Mouse (Mus musculus) lung, embryonic 16.5 days (tissue): ENCODE data around the gene Arnt2. TPM values are rescaled to one million over a fixed set of nuclear protein-coding genes. Genes with fewer than 3 reads are reported as not detected.
A peak's percentile ranks its signal among the peaks of the same experiment; 100 is the strongest.

ENCODE experiments used
- ATAC-seq: fragments of 200-750 bp; cut with Nextera tagmentation; 2 replicates; pipeline ENCODE4 v1.8.0; 2017; ENCODE audit warnings: low read depth, mild to moderate bottlenecking, moderate library complexity
- H3K27ac ChIP-seq: fragments of 300-500 bp; sonication (generic); 2 replicates; pipeline ENCODE4 v1.5.1; 2014; ENCODE audit warnings: mild to moderate bottlenecking, control low read depth, low read length
- H3K27me3 ChIP-seq: fragments of 300-500 bp; sonication (generic); 2 replicates; pipeline ENCODE4 v1.6.1; 2014; ENCODE audit warnings: low read depth, low read length, mixed read lengths; ENCODE audit not compliant: control insufficient read depth, insufficient read depth
- H3K36me3 ChIP-seq: fragments of 300-500 bp; sonication (generic); 2 replicates; pipeline ENCODE4 v1.6.1; 2014; ENCODE audit warnings: low read length; ENCODE audit not compliant: control insufficient read depth, insufficient read depth
- H3K4me1 ChIP-seq: fragments of 300-500 bp; sonication (generic); replicated peaks from 2 replicates; pipeline ENCODE4 v1.6.1; 2014; ENCODE audit warnings: low read length, mixed read lengths; ENCODE audit not compliant: control insufficient read depth, insufficient read depth
- H3K4me2 ChIP-seq: fragments of 300-500 bp; sonication (generic); 2 replicates; pipeline ENCODE4 v1.6.1; 2014; ENCODE audit warnings: low read depth, low read length, control low read depth
- H3K4me3 ChIP-seq: fragments of 300-500 bp; sonication (generic); 2 replicates; pipeline ENCODE4 v1.5.1; 2014; ENCODE audit warnings: mild to moderate bottlenecking, low read length, control low read depth
- H3K9ac ChIP-seq: fragments of 300-500 bp; sonication (generic); 2 replicates; pipeline ENCODE4 v1.6.1; 2014; ENCODE audit warnings: low read length, control low read depth
- H3K9me3 ChIP-seq: fragments of 300-500 bp; sonication (generic); 2 replicates; pipeline ENCODE4 v1.6.1; 2016; ENCODE audit warnings: low read length; ENCODE audit not compliant: control insufficient read depth
- WGBS: fragments of 180-500 bp; shearing (Covaris S2); extraction: QIAGEN DNeasy Blood & Tissue Kit; methylation state at CpG from one replicate; pipeline ENCODE4 v1.1.7; 2014; 5-methylcytosine and 5-hydroxymethylcytosine counted together
- polyA plus RNA-seq: library from polyadenylated mRNA; unstranded; fragments of >200 nt; fragmentation: Nextera tagmentation; extraction: Ambion mirVana; gene quantifications from 2 replicates; pipeline ENCODE4 v1.2.1, GENCODE M21; 2015

Gene Arnt2
- 5.6 and 7.3 TPM in 2 replicates for polyA plus RNA-seq

- WGBS = 1% methylated on average over 56 of the region's 69 CpGs
- ATAC-seq = peak; percentile 83
- Histone ChIP-seq H3K27me3 (no peaks in the 10 kb centered on the region), H3K9me3 (no peaks in the 10 kb centered on the region), H3K36me3 (no peaks in the 10 kb centered on the region), H3K4me2 (peak within 1 kb of the TSS; percentile 90), H3K27ac (peak within 1 kb of the TSS; percentile 75), H3K4me3 (peak within 1 kb of the TSS; percentile 75), H3K4me1 (peaks cover 14% of the 10 kb centered on the region), H3K9ac (peak within 1 kb of the TSS; percentile 85)
Measured at GRCm38 (mm10) chr7:84409896-84410521, at the start of gene Arnt2. Arnt2 (minus strand) TSS chr7:84410176.

- no peak overlapping the region for H3K9ac ChIP-seq
- no peaks in the 10 kb centered on the region for H3K27me3 ChIP-seq
- H3K9me3 ChIP-seq = no peaks in the 10 kb centered on the region
- H3K36me3 ChIP-seq = no peaks in the 10 kb centered on the region
- no peak for ATAC-seq
- H3K27ac ChIP-seq = no peak overlapping the region
- H3K4me3 ChIP-seq = no peak overlapping the region
- 0 out of 2 replicates have a peak, but pooled peaks cover 7% of the 10 kb centered on the region for H3K4me1 ChIP-seq
- H3K4me2 ChIP-seq = no peak overlapping the region
Measured at GRCm38 (mm10) chr7:84451681-84452080, 41.7 kb upstream of the Arnt2 start.

DNA sequence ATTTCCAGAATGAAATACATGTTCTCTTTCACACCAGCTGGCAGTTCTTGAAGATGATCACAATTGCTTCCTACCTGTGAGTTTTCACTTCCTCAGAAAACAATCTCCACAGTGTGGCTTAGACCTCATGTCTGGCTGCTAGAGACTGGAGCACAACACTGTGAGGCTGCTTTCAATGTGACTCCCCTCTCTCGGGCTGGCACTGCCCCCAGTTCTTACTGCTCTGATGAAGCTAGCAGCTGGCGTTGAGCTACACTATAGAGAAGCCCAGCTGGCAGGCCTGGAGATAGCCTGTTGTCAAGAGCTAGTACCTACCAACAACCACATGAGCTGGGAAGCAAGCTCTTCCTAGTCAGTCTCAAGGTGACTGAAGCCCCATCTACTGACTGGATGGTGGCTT, 39.1 kb upstream of the Arnt2 start:
- WGBS = 43% methylated on average over 2 of the region's 2 CpGs
- Histone ChIP-seq H3K4me2 (no peak overlapping the region), H3K9me3 (no peaks in the 10 kb centered on the region), H3K27me3 (no peaks in the 10 kb centered on the region), H3K36me3 (no peaks in the 10 kb centered on the region), H3K4me1 (0 out of 2 replicates have a peak, but pooled peaks cover 7% of the 10 kb centered on the region), H3K27ac (peak overlapping the region; percentile 13), H3K4me3 (no peak overlapping the region), H3K9ac (no peak overlapping the region)
- no peak; the same call in 1 of the 2 replicates for ATAC-seq

- Histone ChIP-seq H3K36me3 (no peaks in the 10 kb centered on the region), H3K4me1 (0 out of 2 replicates have a peak, but pooled peaks cover 7% of the 10 kb centered on the region), H3K27me3 (no peaks in the 10 kb centered on the region), H3K4me3 (no peak overlapping the region), H3K4me2 (no peak overlapping the region), H3K27ac (peak overlapping the region; percentile 85), H3K9me3 (no peaks in the 10 kb centered on the region), H3K9ac (no peak overlapping the region)
- ATAC-seq = no peak
Measured at GRCm38 (mm10) chr7:84448512-84448911, 38.5 kb upstream of the Arnt2 start.

GRCm38 (mm10) chr7:84447740-84448435, 37.9 kb upstream of the Arnt2 start:
- Histone ChIP-seq H3K27ac (peak overlapping the region; percentile 82), H3K9me3 (no peaks in the 10 kb centered on the region), H3K4me2 (no peak overlapping the region), H3K4me1 (peaks cover 7% of the 10 kb centered on the region; the same call in 1 of the 2 replicates), H3K27me3 (no peaks in the 10 kb centered on the region), H3K9ac (no peak overlapping the region), H3K4me3 (no peak overlapping the region), H3K36me3 (no peaks in the 10 kb centered on the region)
- peak; percentile 86 for ATAC-seq
- 56% methylated on average over 5 of the region's 5 CpGs for WGBS

DNA sequence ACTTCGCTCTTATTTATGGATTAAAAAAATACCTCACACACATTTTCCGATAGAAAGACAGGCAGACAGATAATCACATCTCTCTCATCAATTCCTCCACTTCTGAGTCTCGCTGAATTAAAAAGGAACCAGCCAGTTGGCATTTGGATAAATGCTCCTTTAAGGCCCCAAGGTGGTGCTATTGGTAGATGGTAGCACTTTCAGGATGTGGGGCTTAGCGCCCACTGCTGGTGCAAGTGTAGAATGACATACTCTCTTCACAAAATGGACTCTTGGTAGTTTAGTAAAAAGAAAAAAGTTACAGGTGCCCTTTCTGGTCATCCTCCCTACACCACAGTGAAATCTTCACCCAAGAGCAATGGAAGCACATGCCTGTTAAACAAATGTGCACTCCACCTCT, 37.1 kb upstream of the Arnt2 start:
- Histone ChIP-seq H3K4me2 (no peak overlapping the region), H3K36me3 (no peaks in the 10 kb centered on the region), H3K9ac (no peak overlapping the region), H3K27ac (peak overlapping the region; percentile 82), H3K4me1 (peaks cover 8% of the 10 kb centered on the region; the same call in 1 of the 2 replicates), H3K27me3 (no peaks in the 10 kb centered on the region), H3K9me3 (no peaks in the 10 kb centered on the region), H3K4me3 (no peak overlapping the region)
- WGBS = 31% methylated on average over 4 of the region's 4 CpGs
- no peak for ATAC-seq

- Histone ChIP-seq H3K4me1 (peaks cover 3% of the 10 kb centered on the region; the same call in 1 of the 2 replicates), H3K27me3 (no peaks in the 10 kb centered on the region), H3K27ac (peak overlapping the region; percentile 86), H3K36me3 (no peaks in the 10 kb centered on the region), H3K9ac (no peak overlapping the region), H3K9me3 (no peaks in the 10 kb centered on the region), H3K4me2 (no peak overlapping the region), H3K4me3 (no peak overlapping the region)
- 55% methylated on average over 2 of the region's 2 CpGs for WGBS
- peak; percentile 91 for ATAC-seq
Measured at GRCm38 (mm10) chr7:84442343-84442911, 32.5 kb upstream of the Arnt2 start.

GRCm38 (mm10) chr7:84439606-84440005, 29.6 kb upstream of the Arnt2 start:
- Histone ChIP-seq H3K27me3 (no peaks in the 10 kb centered on the region), H3K9ac (no peak overlapping the region), H3K4me1 (peaks cover 3% of the 10 kb centered on the region; the same call in 1 of the 2 replicates), H3K4me2 (no peak overlapping the region), H3K4me3 (no peak overlapping the region), H3K27ac (no peak overlapping the region), H3K9me3 (no peaks in the 10 kb centered on the region), H3K36me3 (no peaks in the 10 kb centered on the region)
- no peak for ATAC-seq
- WGBS = 55% methylated on average over 1 of the region's 1 CpGs

GRCm38 (mm10) chr7:84434901-84435300, 24.9 kb upstream of the Arnt2 start:
- no peaks in the 10 kb centered on the region for H3K4me1 ChIP-seq
- H3K4me2 ChIP-seq = no peak overlapping the region
- H3K27ac ChIP-seq = no peak overlapping the region
- ATAC-seq = no peak
- H3K4me3 ChIP-seq = no peak overlapping the region
- no peaks in the 10 kb centered on the region for H3K36me3 ChIP-seq
- no peaks in the 10 kb centered on the region for H3K27me3 ChIP-seq
- no peak overlapping the region for H3K9ac ChIP-seq
- WGBS = 53% methylated on average over 2 of the region's 2 CpGs
- no peaks in the 10 kb centered on the region for H3K9me3 ChIP-seq
